Mouse (Mus musculus) CH12.LX (cell line): ENCODE results near the gene Il1r2.

ENCODE experiments used
- CHD2 ChIP-seq: IDR thresholded peaks from 2 replicates; pipeline ENCODE4 v1.6.1; 2011; ENCODE audit warnings: low read length, improper control_type of control experiment
- CTCF ChIP-seq, 2 experiments: IDR thresholded peaks in 1 of 2; conservative IDR thresholded peaks in 1 of 2; 2 replicates each; pipeline ENCODE4 v1.5.1; 2011 to 2012; ENCODE audit warnings: low read depth in 2 of 2, low read length in 2 of 2, improper control_type of control experiment in 1 of 2, inconsistent platforms in 1 of 2, mild to moderate bottlenecking in 1 of 2, moderate library complexity in 1 of 2
- GABPA ChIP-seq: IDR thresholded peaks from 2 replicates; pipeline ENCODE4 v1.6.1; 2012; ENCODE audit warnings: low read depth, low read length, improper control_type of control experiment, inconsistent platforms; ENCODE audit not compliant: insufficient replicate concordance
- POLR2AphosphoS2 ChIP-seq: IDR thresholded peaks from 2 replicates; pipeline ENCODE4 v1.6.1; 2011; ENCODE audit warnings: low read depth, low read length, improper control_type of control experiment
- SIN3A ChIP-seq: IDR thresholded peaks from 2 replicates; pipeline ENCODE4 v1.6.1; 2012; ENCODE audit warnings: low read length, improper control_type of control experiment, inconsistent platforms

- no peak for TF ChIP-seq CTCF (conservative IDR thresholded peaks at IDR 0.05 in 1 of 2, IDR thresholded peaks at IDR 0.05 in 1 of 2; ENCODE audit: low read depth in 2 of 2, low read length in 2 of 2)
- no peak for TF ChIP-seq POLR2AphosphoS2
- no peak for TF ChIP-seq GABPA
- TF ChIP-seq SIN3A = no peak
- TF ChIP-seq CHD2 = no peak
Observed at GRCm38 (mm10) chr1:40117565-40117964, 43.7 kb downstream of the Il1r2 start.
